Mouse (Mus musculus) heart, postnatal 0 days (tissue): ENCODE data around the gene Actr2. TPM values are rescaled to one million over a fixed set of nuclear protein-coding genes. Genes with fewer than 3 reads are reported as not detected.

Experiments used
- ATAC-seq: fragments of 200-750 bp; cut with Nextera tagmentation; 2 replicates; pipeline ENCODE4 v1.8.0; 2017; ENCODE audit warnings: low read depth, moderate number of reproducible peaks, moderate library complexity; ENCODE audit not compliant: insufficient read depth
- DNase-seq: peaks from one replicate; pipeline ENCODE4 v3.0.0-alpha.2; 2016; ENCODE audit warnings: low spot score
- H3K27ac ChIP-seq: fragments of 300-500 bp; sonication (generic); 2 replicates; pipeline ENCODE4 v1.5.1; 2014; ENCODE audit warnings: low read depth, mild to moderate bottlenecking
- H3K27me3 ChIP-seq: fragments of 300-500 bp; sonication (generic); 2 replicates; pipeline ENCODE4 v1.6.1; 2014; ENCODE audit warnings: low read length, mixed read lengths; ENCODE audit not compliant: control insufficient read depth, insufficient read depth
- H3K36me3 ChIP-seq: fragments of 300-500 bp; sonication (generic); replicated peaks from 2 replicates; pipeline ENCODE4 v1.6.1; 2014; ENCODE audit warnings: low read length, mixed read lengths; ENCODE audit not compliant: control insufficient read depth, insufficient read depth
- H3K4me1 ChIP-seq: fragments of 300-500 bp; sonication (generic); 2 replicates; pipeline ENCODE4 v1.6.1; 2014; ENCODE audit warnings: antibody characterized with exemption; ENCODE audit not compliant: control insufficient read depth, insufficient read depth
- H3K4me2 ChIP-seq: fragments of 300-500 bp; sonication (generic); 2 replicates; pipeline ENCODE4 v1.6.1; 2014; ENCODE audit warnings: low read depth, mild to moderate bottlenecking, low read length, moderate library complexity
- H3K4me3 ChIP-seq: fragments of 300-500 bp; sonication (generic); 2 replicates; pipeline ENCODE4 v1.5.1; 2014; ENCODE audit warnings: low read depth, low read length
- H3K9ac ChIP-seq: fragments of 300-500 bp; sonication (generic); replicated peaks from 2 replicates; pipeline ENCODE4 v1.6.1; 2014; ENCODE audit warnings: low read depth, low read length, mixed read lengths
- H3K9me3 ChIP-seq: fragments of 300-500 bp; sonication (generic); replicated peaks from 2 replicates; pipeline ENCODE4 v1.6.1; 2016; ENCODE audit warnings: low read length; ENCODE audit not compliant: control insufficient read depth
- CTCF ChIP-seq: IDR thresholded peaks from 2 replicates; pipeline ENCODE4 v1.5.1; 2016; ENCODE audit warnings: antibody characterized with exemption, control low read depth, low read depth
- EP300 ChIP-seq: IDR thresholded peaks from 2 replicates; pipeline ENCODE4 v1.6.1; 2016; ENCODE audit warnings: antibody characterized with exemption, low read depth
- WGBS: fragments of 180-500 bp; shearing (Covaris S2); extraction: QIAGEN DNeasy Blood & Tissue Kit; methylation state at CpG from one replicate; pipeline ENCODE4 v1.1.7; 2014; 5-methylcytosine and 5-hydroxymethylcytosine counted together
- polyA plus RNA-seq: library from polyadenylated mRNA; unstranded; fragments of >200 nt; fragmentation: Nextera tagmentation; extraction: Ambion mirVana; gene quantifications from 2 replicates; pipeline ENCODE4 v1.2.1, GENCODE M21; 2015
- total RNA-seq: library from RNA; depleted of rRNA; stranded (reverse); fragments of >200 nt; gene quantifications from 2 replicates; pipeline ENCODE4 v1.2.3, GENCODE M21; 2014; ENCODE audit warnings: low replicate concordance

Actr2 gene
- total and polyA plus RNA-seq, 2 experiments from 2014 or later = 25.2 to 59.7 TPM

- Histone ChIP-seq H3K4me1 (no peaks in the 10 kb centered on the region), H3K9me3 (no peaks in the 10 kb centered on the region), H3K9ac (no peak overlapping the region), H3K27ac (no peak overlapping the region), H3K36me3 (peaks cover 18% of the 10 kb centered on the region), H3K4me2 (no peak overlapping the region), H3K4me3 (no peak overlapping the region), H3K27me3 (no peaks in the 10 kb centered on the region)
- DNase-seq (no peak), ATAC-seq (no peak)
- 85% methylated on average over 4 of the region's 4 CpGs for WGBS
- no peak for TF ChIP-seq EP300
- no peak for TF ChIP-seq CTCF
Observed at GRCm38 (mm10) chr11:20029014-20029413, 83.7 kb downstream of the Actr2 start.

GRCm38 (mm10) chr11:20028396-20028795 lies 84.3 kb downstream of the Actr2 start:
- no peak for DNase-seq
- Histone ChIP-seq H3K27ac (no peak overlapping the region), H3K9me3 (no peaks in the 10 kb centered on the region), H3K4me2 (no peak overlapping the region), H3K4me3 (no peak overlapping the region), H3K4me1 (no peaks in the 10 kb centered on the region), H3K27me3 (no peaks in the 10 kb centered on the region), H3K9ac (no peak overlapping the region), H3K36me3 (peaks cover 19% of the 10 kb centered on the region)
- TF ChIP-seq EP300 (no peak), CTCF (no peak)
- no peak for ATAC-seq
- 84% methylated on average over 6 of the region's 6 CpGs for WGBS

GRCm38 (mm10) chr11:20027719-20028118 lies 85.0 kb downstream of the Actr2 start:
- Histone ChIP-seq H3K9ac (no peak overlapping the region), H3K36me3 (peaks cover 19% of the 10 kb centered on the region), H3K27me3 (no peaks in the 10 kb centered on the region), H3K9me3 (no peaks in the 10 kb centered on the region), H3K27ac (no peak overlapping the region), H3K4me2 (no peak overlapping the region), H3K4me1 (no peaks in the 10 kb centered on the region), H3K4me3 (no peak overlapping the region)
- DNase-seq = no peak
- ATAC-seq = no peak
- TF ChIP-seq CTCF (no peak), EP300 (no peak)
- 76% methylated on average over 9 of the region's 9 CpGs for WGBS

- Histone ChIP-seq H3K36me3 (peaks cover 28% of the 10 kb centered on the region), H3K9ac (no peak overlapping the region), H3K27ac (no peak overlapping the region), H3K4me1 (no peaks in the 10 kb centered on the region), H3K4me3 (no peak overlapping the region), H3K27me3 (no peaks in the 10 kb centered on the region), H3K4me2 (no peak overlapping the region), H3K9me3 (peaks cover 4% of the 10 kb centered on the region)
- no peak for ATAC-seq
- 57% methylated on average over 11 of the region's 11 CpGs for WGBS
- no peak for TF ChIP-seq EP300
- DNase-seq = peak; percentile 16
Observed at GRCm38 (mm10) chr11:20025899-20026298, 86.8 kb downstream of the Actr2 start.

- ATAC-seq = no peak
- H3K27ac ChIP-seq = no peak overlapping the region
- H3K4me1 ChIP-seq = no peaks in the 10 kb centered on the region
- no peak for DNase-seq
- peaks cover 57% of the 10 kb centered on the region for H3K36me3 ChIP-seq
- H3K4me2 ChIP-seq = no peak overlapping the region
- peaks cover 16% of the 10 kb centered on the region for H3K9me3 ChIP-seq
- no peaks in the 10 kb centered on the region for H3K27me3 ChIP-seq
- WGBS = 88% methylated on average over 14 of the region's 14 CpGs
- no peak for TF ChIP-seq CTCF
- TF ChIP-seq EP300 = no peak
- no peak overlapping the region for H3K9ac ChIP-seq
- H3K4me3 ChIP-seq = no peak overlapping the region
Observed at GRCm38 (mm10) chr11:20022911-20023482, 89.7 kb downstream of the Actr2 start.

GRCm38 (mm10) chr11:20022462-20022861 lies 90.3 kb downstream of the Actr2 start:
- ATAC-seq (no peak), DNase-seq (no peak)
- TF ChIP-seq EP300 (no peak), CTCF (no peak)
- no peaks in the 10 kb centered on the region for H3K4me1 ChIP-seq
- no peak overlapping the region for H3K4me3 ChIP-seq
- no peak overlapping the region for H3K9ac ChIP-seq
- 87% methylated on average over 2 of the region's 2 CpGs for WGBS
- no peak overlapping the region for H3K4me2 ChIP-seq
- no peaks in the 10 kb centered on the region for H3K27me3 ChIP-seq
- H3K36me3 ChIP-seq = peaks cover 62% of the 10 kb centered on the region
- peaks cover 16% of the 10 kb centered on the region for H3K9me3 ChIP-seq
- no peak overlapping the region for H3K27ac ChIP-seq
